Comparison of ENCODE assay signal across 20 mouse cellular contexts in the genomic region with DNA sequence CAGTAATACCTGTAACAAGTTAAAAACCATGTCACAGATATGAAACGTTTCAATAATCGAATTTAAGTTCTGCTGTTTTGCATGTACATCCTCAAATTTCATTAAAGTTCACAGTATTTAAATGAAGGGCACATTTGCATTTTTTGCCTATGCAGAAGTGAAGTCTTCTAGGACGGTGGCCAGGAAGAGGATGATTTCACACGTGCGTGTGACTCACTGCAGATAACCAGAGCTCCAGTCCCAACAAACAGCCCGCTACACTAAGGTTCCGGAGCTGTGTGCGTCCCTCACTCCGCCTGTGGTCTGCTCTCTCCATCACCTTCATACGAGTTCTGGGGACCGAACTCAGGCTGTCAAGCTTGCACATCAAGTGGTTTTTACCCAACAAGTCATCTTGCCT.
"Had no signal": no experiment of that assay in that cellular context is flagged by ENCODE, and none has a peak within 500 bp of the region (broad histone marks: within the 10 kb centered on the region; RNA-seq: fewer than 3 reads in every experiment).

No protein-coding gene starts in this region.

- H3K36me3 ChIP-seq: kidney, embryonic 15.5 days; liver, embryonic 13.5 days; lung, embryonic 15.5 days; neural tube, embryonic 12.5 days; neural tube, embryonic 15.5 days had no signal

- H3K9ac ChIP-seq: kidney, embryonic 15.5 days; liver, embryonic 13.5 days; lung, embryonic 15.5 days; neural tube, embryonic 12.5 days; neural tube, embryonic 15.5 days had no signal

- H3K9me3 ChIP-seq: kidney, embryonic 15.5 days; liver, embryonic 13.5 days; lung, embryonic 15.5 days; megakaryocyte, embryonic 14.5 days; neural tube, embryonic 12.5 days; neural tube, embryonic 15.5 days had no signal

- H3K27ac ChIP-seq: kidney, embryonic 15.5 days; left cerebral cortex, adult 2 months; liver, embryonic 13.5 days; lung, embryonic 15.5 days; neural tube, embryonic 12.5 days; neural tube, embryonic 15.5 days had no signal

- DNase-seq: kidney, adult 8-10 months; kidney, postnatal 10 days; kidney, postnatal 36 days; layer of hippocampus, postnatal 36 days; liver, embryonic 13.5 days; lung, postnatal 10 days; lung, postnatal 36 days; midbrain, embryonic 14.5 days; right cerebral cortex, adult 18-20 months; right cerebral cortex, postnatal 25 days; spleen, adult 18-20 months; thymus, adult 18-20 months; thymus, postnatal 36 days had no signal

- H3K4me1 ChIP-seq: kidney, embryonic 15.5 days; liver, embryonic 13.5 days; neural tube, embryonic 12.5 days had no signal

- H3K27me3 ChIP-seq: kidney, embryonic 15.5 days; liver, embryonic 13.5 days; lung, embryonic 15.5 days; neural tube, embryonic 12.5 days; neural tube, embryonic 15.5 days had no signal

- H3K4me2 ChIP-seq: kidney, embryonic 15.5 days; liver, embryonic 13.5 days; lung, embryonic 15.5 days; midbrain, embryonic 11.5 days; neural tube, embryonic 12.5 days; neural tube, embryonic 15.5 days had no signal

- H3K4me3 ChIP-seq: kidney, embryonic 15.5 days; left cerebral cortex, adult 2 months; liver, embryonic 13.5 days; lung, embryonic 15.5 days; megakaryocyte, embryonic 14.5 days; neural tube, embryonic 12.5 days; neural tube, embryonic 15.5 days had no signal
